Mouse (Mus musculus) spleen, adult 2 months (tissue): ENCODE measurements around the gene Gm20458. TPM values are rescaled to one million over a fixed set of nuclear protein-coding genes. Genes with fewer than 3 reads are reported as not detected.

ENCODE experiments used
- DNase-seq, 2 experiments: peaks; one replicate each; pipeline versions ENCODE4 v3.0.0 to v3.0.0-alpha.2; 2012 to 2021; ENCODE audit warnings: low spot score in 2 of 2, low read depth in 1 of 2
- H3K27ac ChIP-seq: fragments of 200-500 bp; 2 replicates; pipeline ENCODE4 v1.5.1; 2012; ENCODE audit warnings: low read length, inconsistent platforms; ENCODE audit not compliant: insufficient read depth
- H3K27me3 ChIP-seq: fragments of 200-500 bp; 2 replicates; pipeline ENCODE4 v1.6.1; 2012; ENCODE audit warnings: mild to moderate bottlenecking, moderate library complexity, low read length, inconsistent platforms; ENCODE audit not compliant: control insufficient read depth, insufficient read depth
- H3K36me3 ChIP-seq: fragments of 200-500 bp; 2 replicates; pipeline ENCODE4 v1.6.1; 2012; ENCODE audit warnings: mild to moderate bottlenecking, low read length, inconsistent platforms; ENCODE audit not compliant: control insufficient read depth, insufficient read depth
- H3K4me1 ChIP-seq: fragments of 200-500 bp; 2 replicates; pipeline ENCODE4 v1.6.1; 2011; ENCODE audit warnings: inconsistent platforms; ENCODE audit not compliant: control insufficient read depth, insufficient read depth, insufficient read length
- H3K4me3 ChIP-seq: fragments of 200-500 bp; 2 replicates; pipeline ENCODE4 v1.5.1; 2011; ENCODE audit warnings: mild to moderate bottlenecking, inconsistent platforms; ENCODE audit not compliant: insufficient read depth, insufficient read length; ENCODE audit errors: extremely low read depth
- CTCF ChIP-seq: fragments of 200-500 bp; IDR thresholded peaks from 2 replicates; pipeline ENCODE4 v1.5.1; 2011; ENCODE audit warnings: mild to moderate bottlenecking, inconsistent platforms; ENCODE audit not compliant: insufficient read depth, insufficient read length, insufficient replicate concordance; ENCODE audit errors: extremely low read depth
- POLR2A ChIP-seq: fragments of 200-500 bp; IDR thresholded peaks from 2 replicates; pipeline ENCODE4 v1.6.1; 2011; ENCODE audit warnings: low read depth, low read length, inconsistent platforms
- WGBS: fragments of 180-500 bp; shearing (Covaris S2); methylation state at CpG from one replicate; pipeline ENCODE4 v1.1.7; 2018; 5-methylcytosine and 5-hydroxymethylcytosine counted together
- polyA plus RNA-seq: library from polyadenylated mRNA; depleted of rRNA; stranded (reverse); fragments of >200 nt; gene quantifications from 2 replicates; pipeline ENCODE4 v1.2.3, GENCODE M21; 2012

Gm20458 gene
- polyA plus RNA-seq, 1 experiment: 17.2 TPM

DNA sequence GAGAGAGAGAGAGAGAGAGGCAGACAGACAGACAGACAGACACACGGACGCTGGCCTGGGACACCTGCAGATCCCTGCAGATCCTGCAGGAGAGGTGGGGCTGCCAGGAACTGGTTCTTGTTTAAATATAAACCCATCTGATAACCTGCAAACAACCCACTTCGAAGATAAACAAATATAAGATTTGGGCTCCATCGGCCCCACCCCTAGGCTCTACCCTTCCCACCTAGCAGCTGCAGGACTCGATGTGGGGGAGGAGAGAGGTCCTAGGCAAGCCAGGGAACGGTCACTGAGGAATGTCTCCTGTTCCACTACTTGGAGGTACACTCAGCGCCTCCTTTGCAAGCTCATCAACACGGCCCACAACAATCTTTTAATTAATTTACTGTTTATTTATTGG is 22.5 kb upstream of the Gm20458 start:
- no peak for DNase-seq
- no peak for TF ChIP-seq CTCF
- TF ChIP-seq POLR2A: no peak
- Histone ChIP-seq H3K36me3 (no peaks in the 10 kb centered on the region), H3K27me3 (no peaks in the 10 kb centered on the region), H3K4me1 (peaks cover 43% of the 10 kb centered on the region; the same call in 1 of the 2 replicates), H3K4me3 (no peak overlapping the region), H3K27ac (no peak overlapping the region)
- 79% methylated on average over 8 of the region's 8 CpGs for WGBS

DNA sequence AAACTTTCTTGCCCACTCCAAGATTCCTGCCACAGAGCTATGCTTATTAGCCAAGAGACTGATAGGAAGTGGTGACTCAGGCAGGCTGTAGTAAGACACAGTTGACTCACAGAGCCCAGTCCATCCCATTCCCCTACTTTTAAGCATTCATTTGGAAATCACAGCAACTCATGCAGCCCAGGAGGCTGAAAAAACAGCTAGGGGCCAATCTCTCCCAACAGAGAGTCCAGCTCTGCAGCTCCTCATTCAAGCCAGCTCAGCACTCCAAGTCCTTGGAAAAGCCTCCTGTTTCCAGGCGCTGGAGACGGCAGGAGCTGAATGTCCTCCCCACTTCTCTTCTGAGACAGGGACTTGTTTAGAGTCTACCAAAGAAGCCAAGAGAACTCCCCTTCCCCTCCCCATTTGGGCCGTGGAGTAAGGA is 21.8 kb upstream of the Gm20458 start:
- Histone ChIP-seq H3K27ac (no peak overlapping the region), H3K4me1 (peaks cover 48% of the 10 kb centered on the region; the same call in 1 of the 2 replicates), H3K27me3 (no peaks in the 10 kb centered on the region), H3K36me3 (no peaks in the 10 kb centered on the region), H3K4me3 (no peak overlapping the region)
- no peak for TF ChIP-seq CTCF
- TF ChIP-seq POLR2A: no peak
- DNase-seq: no peak
- 94% methylated on average over 3 of the region's 3 CpGs for WGBS

DNA sequence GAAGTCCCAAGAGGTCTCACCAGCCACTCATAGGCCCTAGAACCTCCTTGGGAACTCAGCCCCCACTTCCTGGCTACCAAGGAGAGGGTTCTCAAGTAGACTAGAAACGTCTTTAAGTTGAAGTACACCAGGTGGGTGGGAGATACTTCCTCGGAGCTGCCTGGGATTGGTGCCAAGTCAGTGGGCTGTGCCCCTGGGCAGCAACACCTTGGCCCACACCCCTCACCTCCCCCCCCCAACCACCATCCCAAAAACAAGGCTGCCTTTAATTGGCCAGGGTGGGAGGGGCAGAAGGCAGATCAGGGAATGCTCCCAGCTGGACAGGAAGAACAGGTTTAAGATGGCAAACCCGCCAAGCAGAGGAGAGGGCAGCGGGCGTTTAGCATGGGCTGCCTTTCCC is 20.5 kb upstream of the Gm20458 start:
- no peak overlapping the region for H3K4me3 ChIP-seq
- 35% methylated on average over 5 of the region's 5 CpGs for WGBS
- no peak for DNase-seq
- no peak overlapping the region for H3K27ac ChIP-seq
- H3K27me3 ChIP-seq: no peaks in the 10 kb centered on the region
- TF ChIP-seq POLR2A (no peak), CTCF (no peak)
- H3K36me3 ChIP-seq: no peaks in the 10 kb centered on the region
- peaks cover 39% of the 10 kb centered on the region; the same call in 1 of the 2 replicates for H3K4me1 ChIP-seq

DNA sequence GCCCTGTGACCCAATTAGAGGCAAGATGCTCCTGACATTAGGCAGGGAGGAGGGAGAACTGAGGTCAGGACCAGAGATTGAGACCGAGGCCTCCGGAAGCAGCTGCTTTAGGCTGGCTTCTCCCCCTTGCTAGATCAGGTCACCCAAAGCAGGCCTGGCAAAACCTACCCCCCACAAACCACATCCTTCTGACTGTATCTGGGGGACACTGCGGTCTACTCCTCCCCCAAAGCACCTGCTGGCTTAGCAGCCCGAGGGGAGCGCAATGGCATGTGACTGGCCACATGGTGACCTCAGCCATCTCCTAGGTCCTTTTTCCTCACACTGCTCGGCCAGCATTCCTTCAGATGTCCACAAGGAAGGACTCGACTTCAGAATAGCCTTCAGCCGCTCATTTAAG is 19.6 kb upstream of the Gm20458 start:
- H3K4me1 ChIP-seq: peaks cover 31% of the 10 kb centered on the region; the same call in 1 of the 2 replicates
- no peaks in the 10 kb centered on the region for H3K27me3 ChIP-seq
- 6% methylated on average over 8 of the region's 8 CpGs for WGBS
- peak; percentile 69 to 83 for DNase-seq
- TF ChIP-seq CTCF: no peak
- no peak for TF ChIP-seq POLR2A
- H3K36me3 ChIP-seq: no peaks in the 10 kb centered on the region
- H3K27ac ChIP-seq: peak overlapping the region; percentile 93
- H3K4me3 ChIP-seq: peak overlapping the region; percentile 73

DNA sequence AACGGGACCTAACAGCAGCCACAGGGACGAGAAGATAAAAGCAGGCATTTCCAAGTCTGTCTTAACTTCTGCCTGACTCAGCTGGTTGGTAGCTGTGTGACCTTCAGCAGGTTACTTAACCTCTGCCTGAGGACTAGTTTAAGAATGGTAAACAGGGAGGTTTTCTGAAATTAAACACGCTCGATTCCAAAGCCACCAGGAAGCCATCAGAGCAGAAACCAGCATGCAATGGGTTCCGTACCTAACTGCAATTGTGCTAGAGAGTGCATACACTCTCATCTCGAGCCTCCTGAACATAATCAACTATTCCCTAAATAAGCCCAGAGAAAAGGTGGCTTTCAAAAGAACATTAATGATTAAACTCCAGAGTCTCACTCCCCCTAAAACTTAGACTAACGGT is 19.0 kb upstream of the Gm20458 start:
- DNase-seq: no peak
- TF ChIP-seq POLR2A (no peak), CTCF (no peak)
- WGBS: 3% methylated on average over 7 of the region's 7 CpGs
- peaks cover 27% of the 10 kb centered on the region; the same call in 1 of the 2 replicates for H3K4me1 ChIP-seq
- H3K36me3 ChIP-seq: no peaks in the 10 kb centered on the region
- H3K27me3 ChIP-seq: no peaks in the 10 kb centered on the region
- H3K27ac ChIP-seq: peak overlapping the region; percentile 93
- H3K4me3 ChIP-seq: peak overlapping the region; percentile 73

DNA sequence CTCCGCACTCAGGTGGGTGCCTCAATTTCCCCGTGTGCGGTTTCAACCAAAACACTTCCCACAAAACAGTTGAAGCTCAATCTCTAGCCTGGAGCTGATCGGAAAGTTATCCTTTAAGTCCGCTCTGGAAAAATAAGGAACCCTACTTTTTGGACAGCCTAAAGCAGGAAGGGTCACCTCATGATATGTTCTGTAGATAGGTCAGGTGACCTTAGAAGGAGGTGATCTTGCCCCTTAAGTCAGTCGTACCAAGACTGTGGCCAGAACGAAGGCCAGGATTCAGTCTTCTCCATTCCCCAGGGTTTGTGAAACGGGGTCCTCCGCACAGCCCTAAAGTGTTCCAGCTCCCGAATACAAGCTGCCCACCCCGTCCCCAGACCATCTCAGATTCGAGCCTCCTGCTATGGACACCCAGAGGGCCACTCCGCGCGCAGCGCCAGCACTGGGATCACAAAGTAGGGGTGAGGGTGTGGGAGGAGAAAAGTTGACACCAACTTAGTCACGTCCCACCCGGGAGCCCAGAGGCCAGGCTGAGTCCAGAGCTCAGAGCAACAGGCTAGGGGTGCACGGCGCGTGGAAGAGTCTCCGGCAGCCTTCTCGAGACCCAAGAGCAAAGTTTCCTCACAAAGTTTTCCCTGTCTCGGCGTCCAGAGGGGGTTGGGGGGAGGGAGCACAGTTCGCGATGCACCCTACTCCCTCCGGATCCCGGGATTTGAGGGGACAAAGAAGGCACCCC is 18.3 kb upstream of the Gm20458 start:
- Histone ChIP-seq H3K27ac (peak overlapping the region; percentile 93), H3K27me3 (no peaks in the 10 kb centered on the region), H3K4me1 (peaks cover 22% of the 10 kb centered on the region; the same call in 1 of the 2 replicates), H3K4me3 (peak overlapping the region; percentile 73), H3K36me3 (no peaks in the 10 kb centered on the region)
- WGBS: 4% methylated on average over 29 of the region's 29 CpGs
- DNase-seq: peak in 1 of 2 experiments; percentile 30
- TF ChIP-seq POLR2A (no peak), CTCF (no peak)

DNA sequence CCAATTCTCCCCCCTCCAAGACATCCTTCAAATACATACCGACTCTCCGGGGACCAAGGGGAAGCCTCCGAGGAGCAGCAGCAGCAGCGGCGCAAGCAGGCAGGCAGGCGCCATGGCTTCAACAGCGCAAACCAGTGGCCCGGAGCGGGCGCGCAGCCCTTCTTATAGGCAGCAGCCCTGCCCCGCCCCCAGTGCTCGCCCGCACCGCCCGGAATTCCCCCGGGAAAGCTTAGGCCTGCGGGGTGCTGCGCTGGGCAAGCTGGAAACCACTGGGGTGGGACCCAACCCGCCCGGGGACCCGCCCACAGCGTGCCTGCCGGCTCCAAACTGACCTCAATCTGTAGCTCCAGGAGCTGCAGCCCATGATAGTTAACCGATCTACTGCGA is 17.7 kb upstream of the Gm20458 start:
- peaks cover 21% of the 10 kb centered on the region; the same call in 1 of the 2 replicates for H3K4me1 ChIP-seq
- no peak for TF ChIP-seq CTCF
- TF ChIP-seq POLR2A: peak; percentile 70
- no peaks in the 10 kb centered on the region for H3K27me3 ChIP-seq
- peak in 1 of 2 experiments; percentile 84 for DNase-seq
- peak overlapping the region; percentile 93 for H3K27ac ChIP-seq
- no peaks in the 10 kb centered on the region for H3K36me3 ChIP-seq
- peak overlapping the region; percentile 73 for H3K4me3 ChIP-seq
- WGBS: under 1% methylated on average over 26 of the region's 26 CpGs
